Mouse (Mus musculus) lung, postnatal 36 days (tissue): ENCODE data around the gene Hist1h2ad.

Source experiments
- DNase-seq: peaks from one replicate; pipeline ENCODE4 v3.0.0; 2022; ENCODE audit warnings: mixed read lengths

Hist1h2ad gene

GRCm38 (mm10) chr13:23622861-23623450 is 48.8 kb downstream of the Hist1h2ad start:
- peak; percentile 29 for DNase-seq
